Mouse (Mus musculus): ENCODE data around the gene Ppp1r9a. TPM values are rescaled to one million over a fixed set of nuclear protein-coding genes. Genes with fewer than 3 reads are reported as not detected.

Gene Ppp1r9a
- polyA plus RNA-seq, 1 experiment from 2014 or later = 19.0 TPM

DNA sequence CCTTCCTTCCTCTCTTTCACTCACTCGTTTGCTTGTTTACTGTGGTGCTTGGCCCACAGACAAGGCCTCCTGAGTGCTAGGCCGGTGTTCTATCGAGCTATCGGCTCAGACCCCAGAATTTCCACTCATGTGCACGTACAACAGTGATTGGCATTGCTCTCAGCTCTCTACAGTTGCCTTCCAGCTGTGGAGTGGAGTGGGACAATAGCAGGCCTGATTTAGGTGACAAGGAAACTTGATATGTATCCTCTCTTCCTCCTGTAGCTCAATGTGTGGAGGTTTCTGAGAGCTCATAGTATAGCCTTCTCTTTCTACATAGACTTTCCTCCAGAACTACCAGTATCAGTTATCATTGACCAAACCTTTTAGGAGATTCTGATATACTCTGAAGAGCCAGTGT is 60.3 kb downstream of the Ppp1r9a start:
- 0 out of 2 replicates have a peak, but pooled peaks have one; percentile 60 for ATAC-seq (replicated peaks; ENCODE audit: low FRiP score)
- no peak overlapping the region for H3K27ac ChIP-seq
- 56% methylated on average over 5 of the region's 5 CpGs for WGBS
- 0 out of 2 replicates have a peak, but pooled peaks cover 8% of the 10 kb centered on the region for H3K4me1 ChIP-seq
- no peaks in the 10 kb centered on the region for H3K36me3 ChIP-seq
- no peaks in the 10 kb centered on the region for H3K9me3 ChIP-seq (replicated peaks)
- no peak overlapping the region for H3K4me2 ChIP-seq
- no peaks in the 10 kb centered on the region for H3K27me3 ChIP-seq
- H3K9ac ChIP-seq = no peak overlapping the region
- no peak overlapping the region for H3K4me3 ChIP-seq (replicated peaks)

- Histone ChIP-seq H3K27me3 (no peaks in the 10 kb centered on the region), H3K9me3 (replicated peaks) (no peaks in the 10 kb centered on the region), H3K9ac (no peak overlapping the region), H3K4me1 (peaks cover 6% of the 10 kb centered on the region; the same call in 1 of the 2 replicates), H3K27ac (no peak overlapping the region), H3K4me3 (replicated peaks) (no peak overlapping the region), H3K36me3 (no peaks in the 10 kb centered on the region), H3K4me2 (no peak overlapping the region)
- ATAC-seq (replicated peaks; ENCODE audit: low FRiP score) = no peak
- WGBS = 89% methylated on average over 4 of the region's 4 CpGs
These were observed 64.5 kb downstream of the Ppp1r9a start for GRCm38 (mm10) chr6:4967236-4967635.

GRCm38 (mm10) chr6:4971229-4971628 is 68.5 kb downstream of the Ppp1r9a start:
- Histone ChIP-seq H3K27me3 (no peaks in the 10 kb centered on the region), H3K4me2 (no peak overlapping the region), H3K9ac (no peak overlapping the region), H3K9me3 (replicated peaks) (no peaks in the 10 kb centered on the region), H3K27ac (no peak overlapping the region), H3K36me3 (no peaks in the 10 kb centered on the region), H3K4me3 (replicated peaks) (no peak overlapping the region), H3K4me1 (peaks cover 8% of the 10 kb centered on the region; the same call in 1 of the 2 replicates)
- WGBS = 94% methylated on average over 9 of the region's 9 CpGs
- ATAC-seq (replicated peaks; ENCODE audit: low FRiP score) = no peak

- H3K9ac ChIP-seq = no peak overlapping the region
- peak; percentile 60; the same call in 1 of the 2 replicates for ATAC-seq (replicated peaks; ENCODE audit: low FRiP score)
- H3K27ac ChIP-seq = peak overlapping the region; percentile 19; the same call in 1 of the 2 replicates
- H3K36me3 ChIP-seq = no peaks in the 10 kb centered on the region
- no peaks in the 10 kb centered on the region for H3K9me3 ChIP-seq (replicated peaks)
- no peak overlapping the region for H3K4me2 ChIP-seq
- H3K27me3 ChIP-seq = no peaks in the 10 kb centered on the region
- WGBS = 35% methylated on average over 6 of the region's 6 CpGs
- H3K4me1 ChIP-seq = peaks cover 8% of the 10 kb centered on the region; the same call in 1 of the 2 replicates
- H3K4me3 ChIP-seq (replicated peaks) = no peak overlapping the region
These were observed 70.1 kb downstream of the Ppp1r9a start for GRCm38 (mm10) chr6:4972808-4973207.

- no peaks in the 10 kb centered on the region for H3K27me3 ChIP-seq
- H3K4me1 ChIP-seq = peaks cover 8% of the 10 kb centered on the region; the same call in 1 of the 2 replicates
- no peaks in the 10 kb centered on the region for H3K9me3 ChIP-seq (replicated peaks)
- H3K4me2 ChIP-seq = no peak overlapping the region
- H3K36me3 ChIP-seq = no peaks in the 10 kb centered on the region
- H3K4me3 ChIP-seq (replicated peaks) = no peak overlapping the region
- 81% methylated on average over 10 of the region's 10 CpGs for WGBS
- ATAC-seq (replicated peaks; ENCODE audit: low FRiP score) = peak; percentile 66; the same call in 1 of the 2 replicates
- H3K9ac ChIP-seq = no peak overlapping the region
- no peak overlapping the region for H3K27ac ChIP-seq
These were observed 70.6 kb downstream of the Ppp1r9a start for GRCm38 (mm10) chr6:4973337-4973736.

GRCm38 (mm10) chr6:4977515-4977914 is 74.8 kb downstream of the Ppp1r9a start:
- no peaks in the 10 kb centered on the region for H3K9me3 ChIP-seq (replicated peaks)
- no peaks in the 10 kb centered on the region for H3K36me3 ChIP-seq
- H3K27me3 ChIP-seq = no peaks in the 10 kb centered on the region
- peaks cover 8% of the 10 kb centered on the region; the same call in 1 of the 2 replicates for H3K4me1 ChIP-seq
- 89% methylated on average over 4 of the region's 4 CpGs for WGBS
- no peak for ATAC-seq (replicated peaks; ENCODE audit: low FRiP score)
- no peak overlapping the region for H3K27ac ChIP-seq
- no peak overlapping the region for H3K4me3 ChIP-seq (replicated peaks)
- no peak overlapping the region for H3K4me2 ChIP-seq
- no peak overlapping the region for H3K9ac ChIP-seq

GRCm38 (mm10) chr6:4978249-4978648 is 75.5 kb downstream of the Ppp1r9a start:
- Histone ChIP-seq H3K36me3 (no peaks in the 10 kb centered on the region), H3K27me3 (no peaks in the 10 kb centered on the region), H3K4me2 (no peak overlapping the region), H3K4me3 (replicated peaks) (no peak overlapping the region), H3K9ac (no peak overlapping the region), H3K27ac (no peak overlapping the region), H3K4me1 (peaks cover 10% of the 10 kb centered on the region; the same call in 1 of the 2 replicates), H3K9me3 (replicated peaks) (no peaks in the 10 kb centered on the region)
- no peak for ATAC-seq (replicated peaks; ENCODE audit: low FRiP score)
- WGBS = 82% methylated on average over 2 of the region's 2 CpGs

- Histone ChIP-seq H3K4me3 (replicated peaks) (no peak overlapping the region), H3K9me3 (replicated peaks) (no peaks in the 10 kb centered on the region), H3K27ac (no peak overlapping the region), H3K4me1 (peaks cover 10% of the 10 kb centered on the region; the same call in 1 of the 2 replicates), H3K9ac (no peak overlapping the region), H3K36me3 (no peaks in the 10 kb centered on the region), H3K4me2 (no peak overlapping the region), H3K27me3 (no peaks in the 10 kb centered on the region)
- ATAC-seq (replicated peaks; ENCODE audit: low FRiP score) = no peak
These were observed 76.2 kb downstream of the Ppp1r9a start for GRCm38 (mm10) chr6:4978897-4979296.

- Histone ChIP-seq H3K4me1 (peaks cover 10% of the 10 kb centered on the region; the same call in 1 of the 2 replicates), H3K4me2 (no peak overlapping the region), H3K9me3 (replicated peaks) (no peaks in the 10 kb centered on the region), H3K27me3 (no peaks in the 10 kb centered on the region), H3K27ac (no peak overlapping the region), H3K36me3 (no peaks in the 10 kb centered on the region), H3K4me3 (replicated peaks) (no peak overlapping the region), H3K9ac (no peak overlapping the region)
- WGBS = 78% methylated on average over 3 of the region's 3 CpGs
- no peak for ATAC-seq (replicated peaks; ENCODE audit: low FRiP score)
These were observed 77.4 kb downstream of the Ppp1r9a start for GRCm38 (mm10) chr6:4980113-4980512.

DNA sequence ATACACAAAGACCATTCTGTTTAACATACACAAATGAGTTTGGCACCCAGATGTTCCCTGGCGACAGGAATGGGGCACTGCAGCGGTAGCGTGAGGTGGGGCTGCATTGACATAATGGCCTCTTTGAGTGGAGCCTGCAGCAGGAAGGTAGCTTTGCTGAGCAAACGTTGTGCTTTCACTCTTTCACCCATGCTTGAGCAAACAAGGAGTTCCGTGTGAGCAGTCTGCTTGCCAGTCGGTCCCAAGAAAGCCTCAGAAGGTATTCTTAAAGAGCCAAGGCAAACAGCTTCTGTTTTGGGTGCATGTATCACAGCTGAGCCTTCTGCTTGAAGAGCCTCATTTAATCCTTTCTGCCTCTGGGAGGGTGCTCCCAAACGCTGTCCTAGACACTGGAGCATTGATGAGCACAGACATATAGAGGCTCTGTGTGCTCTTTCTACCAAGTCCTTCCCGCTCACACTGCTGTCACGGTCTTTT is 80.0 kb downstream of the Ppp1r9a start:
- H3K27ac ChIP-seq = no peak overlapping the region
- H3K4me3 ChIP-seq (replicated peaks) = no peak overlapping the region
- peaks cover 10% of the 10 kb centered on the region; the same call in 1 of the 2 replicates for H3K4me1 ChIP-seq
- no peaks in the 10 kb centered on the region for H3K27me3 ChIP-seq
- no peaks in the 10 kb centered on the region for H3K9me3 ChIP-seq (replicated peaks)
- no peak overlapping the region for H3K9ac ChIP-seq
- no peaks in the 10 kb centered on the region for H3K36me3 ChIP-seq
- H3K4me2 ChIP-seq = no peak overlapping the region
- 54% methylated on average over 9 of the region's 9 CpGs for whole genome bisulfite sequencing
- peak; percentile 60; the same call in 1 of the 2 replicates for ATAC-seq (replicated peaks; ENCODE audit: low FRiP score)

- WGBS = 68% methylated on average over 3 of the region's 3 CpGs
- no peak overlapping the region for H3K4me2 ChIP-seq
- no peaks in the 10 kb centered on the region for H3K9me3 ChIP-seq (replicated peaks)
- H3K36me3 ChIP-seq = no peaks in the 10 kb centered on the region
- no peak for ATAC-seq (replicated peaks; ENCODE audit: low FRiP score)
- H3K4me3 ChIP-seq (replicated peaks) = no peak overlapping the region
- H3K9ac ChIP-seq = no peak overlapping the region
- H3K4me1 ChIP-seq = peaks cover 13% of the 10 kb centered on the region
- no peak overlapping the region for H3K27ac ChIP-seq
- H3K27me3 ChIP-seq = no peaks in the 10 kb centered on the region
These were observed 83.0 kb downstream of the Ppp1r9a start for GRCm38 (mm10) chr6:4985668-4986067.

DNA sequence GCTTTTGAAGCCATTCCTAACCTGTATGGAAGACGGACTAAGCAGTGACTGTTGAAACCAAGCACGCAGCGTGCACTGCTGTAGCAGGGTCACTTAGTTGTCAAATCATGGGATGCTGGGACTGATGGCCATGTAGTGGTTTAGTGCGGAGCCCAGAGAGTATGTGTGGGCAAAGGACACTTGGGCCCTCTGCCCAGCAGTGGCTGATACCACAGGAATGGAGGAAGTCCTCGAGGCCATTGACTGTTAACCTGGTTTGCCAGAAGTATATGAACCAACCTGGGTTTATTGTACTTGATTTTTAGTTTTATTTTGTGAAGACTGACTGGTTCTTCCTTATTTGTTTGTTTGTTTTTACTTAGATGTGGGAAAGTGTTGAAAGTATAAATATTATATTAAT is 84.4 kb downstream of the Ppp1r9a start:
- H3K9me3 ChIP-seq (replicated peaks) = no peaks in the 10 kb centered on the region
- H3K27me3 ChIP-seq = no peaks in the 10 kb centered on the region
- no peak for ATAC-seq (replicated peaks; ENCODE audit: low FRiP score)
- 95% methylated on average over 5 of the region's 5 CpGs for WGBS
- H3K4me1 ChIP-seq = peaks cover 13% of the 10 kb centered on the region
- no peak overlapping the region for H3K27ac ChIP-seq
- H3K36me3 ChIP-seq = no peaks in the 10 kb centered on the region
- no peak overlapping the region for H3K9ac ChIP-seq
- H3K4me3 ChIP-seq (replicated peaks) = no peak overlapping the region
- H3K4me2 ChIP-seq = no peak overlapping the region

GRCm38 (mm10) chr6:4988688-4989087 is 86.0 kb downstream of the Ppp1r9a start:
- Histone ChIP-seq H3K4me3 (replicated peaks) (no peak overlapping the region), H3K27ac (0 out of 2 replicates have a peak overlapping the region, but pooled peaks have one; percentile 23), H3K4me2 (no peak overlapping the region), H3K27me3 (no peaks in the 10 kb centered on the region), H3K4me1 (peaks cover 9% of the 10 kb centered on the region), H3K36me3 (no peaks in the 10 kb centered on the region), H3K9me3 (replicated peaks) (no peaks in the 10 kb centered on the region), H3K9ac (no peak overlapping the region)
- ATAC-seq (replicated peaks; ENCODE audit: low FRiP score) = peak; percentile 77; the same call in 1 of the 2 replicates
- WGBS = 28% methylated on average over 4 of the region's 4 CpGs
